Mouse (Mus musculus) right cerebral cortex, adult 18-20 months (tissue): ENCODE data around the gene Plbd2.

ENCODE experiments used
- DNase-seq: peaks from one replicate; pipeline ENCODE4 v3.0.0; 2022; ENCODE audit warnings: mixed read lengths

The Plbd2 gene

DNA sequence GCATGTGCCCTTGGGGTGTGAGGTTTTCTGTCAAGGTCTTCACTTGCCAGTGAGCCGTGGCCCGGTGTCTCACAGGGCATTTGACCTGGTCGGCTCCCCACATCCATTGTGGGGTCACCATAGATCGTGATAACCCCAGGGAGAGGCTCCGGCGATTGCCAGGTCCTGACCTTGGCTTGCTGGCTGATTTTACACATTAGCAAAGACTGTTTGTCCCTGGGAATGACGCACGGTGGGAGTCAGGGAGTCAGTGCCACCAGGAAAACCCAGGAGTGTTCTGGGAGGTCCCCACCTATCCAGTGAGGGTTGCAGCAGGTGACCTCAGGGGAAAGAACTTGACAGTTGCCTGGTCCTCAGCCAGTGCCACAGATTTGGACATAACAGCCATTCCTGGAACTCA is 30.7 kb downstream of the Plbd2 start, which contains the start of gene Sdsl:
Gene Sdsl (minus strand): TSS at position 41 of the 400 bp plus-strand sequence.
- no peak for DNase-seq

- DNase-seq, result no peak
Measured at GRCm38 (mm10) chr5:120471538-120471937, 31.9 kb downstream of the Plbd2 start.

- DNase-seq, result no peak
Measured at GRCm38 (mm10) chr5:120468830-120469229, 34.6 kb downstream of the Plbd2 start.

DNA sequence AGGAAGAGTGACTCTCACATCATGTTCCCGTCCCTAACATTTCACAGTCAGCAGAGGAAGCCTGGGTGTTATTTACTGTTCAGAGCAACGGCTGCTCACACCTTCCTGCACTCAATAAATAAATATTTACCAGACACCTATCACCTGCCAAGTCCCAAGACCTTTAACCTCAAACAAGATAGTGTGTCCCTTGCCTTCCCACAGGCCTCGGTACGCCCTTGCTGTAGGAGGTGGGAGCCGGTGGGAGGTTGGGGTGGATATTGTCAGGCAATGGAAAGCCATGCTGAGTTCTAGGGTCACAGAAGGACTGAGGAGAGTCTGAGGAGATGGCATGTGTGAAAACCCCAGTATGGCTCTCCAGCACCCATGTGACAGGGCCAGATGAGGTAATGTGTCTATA is 35.1 kb downstream of the Plbd2 start:
- DNase-seq, result no peak

- DNase-seq, result no peak
Measured at GRCm38 (mm10) chr5:120467026-120467425, 36.4 kb downstream of the Plbd2 start.

GRCm38 (mm10) chr5:120465860-120466259 is 37.6 kb downstream of the Plbd2 start:
- DNase-seq, result no peak

DNA sequence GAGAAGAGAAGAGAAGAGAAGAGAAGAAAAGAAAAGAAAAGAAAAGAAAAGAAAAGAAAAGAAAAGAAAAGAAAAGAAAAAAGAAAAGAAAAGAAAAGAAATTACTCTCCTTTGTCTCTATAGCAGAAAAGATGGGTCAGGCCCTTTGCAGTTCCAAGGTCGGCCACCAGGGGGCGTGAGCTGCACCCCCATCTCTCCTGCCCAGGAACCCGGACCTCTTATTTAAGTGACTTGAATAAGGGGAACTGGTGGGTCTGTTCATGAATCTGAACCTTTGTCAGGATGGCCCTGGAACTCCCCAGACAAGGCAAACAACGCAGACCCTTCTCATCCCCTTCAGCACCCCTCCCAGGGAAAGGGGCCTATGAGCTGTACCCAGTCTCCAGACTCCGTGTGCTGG is 38.4 kb downstream of the Plbd2 start:
- no peak for DNase-seq

GRCm38 (mm10) chr5:120464321-120464720 is 39.1 kb downstream of the Plbd2 start:
- DNase-seq, result no peak

DNA sequence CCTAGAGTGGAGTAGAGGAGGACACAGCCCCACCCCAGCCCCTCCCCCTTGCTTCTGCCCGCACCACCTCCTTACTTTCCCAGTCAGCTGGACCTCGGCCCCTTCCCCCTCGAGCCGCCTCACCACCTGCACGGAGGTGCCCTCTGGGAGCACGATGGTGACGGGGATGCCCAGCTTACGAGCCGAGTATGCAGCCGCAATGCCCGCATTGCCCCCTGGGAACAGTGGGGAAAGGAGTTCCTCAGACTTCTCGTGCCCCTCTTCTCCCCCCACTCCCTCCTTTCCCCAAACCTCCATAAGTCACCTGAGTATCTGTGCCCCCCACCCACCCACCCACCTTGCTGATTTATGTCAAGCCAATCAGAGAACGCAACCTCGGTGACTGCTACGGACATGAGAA is 41.5 kb downstream of the Plbd2 start:
- no peak for DNase-seq

- no peak for DNase-seq
Measured at GRCm38 (mm10) chr5:120459133-120459532, 44.3 kb downstream of the Plbd2 start.

DNA sequence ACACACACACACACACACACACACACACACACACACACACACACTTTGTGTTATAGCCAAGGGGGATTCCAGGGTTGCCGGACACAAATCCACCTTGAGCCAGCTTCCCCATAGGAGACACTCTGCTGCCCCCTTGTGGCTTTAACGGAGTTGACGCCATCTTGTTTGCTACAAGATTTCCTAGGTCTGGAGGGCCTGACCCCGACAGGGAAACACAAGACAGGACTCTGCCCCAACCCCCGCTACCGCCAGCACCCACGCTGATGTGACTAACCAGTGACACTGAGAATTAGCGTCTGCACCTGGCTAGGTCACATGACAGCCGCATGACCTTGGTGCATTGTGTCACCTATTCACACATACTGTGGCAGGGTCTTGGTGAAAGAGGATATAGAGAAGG is 45.8 kb downstream of the Plbd2 start:
- peak; percentile 43 for DNase-seq

GRCm38 (mm10) chr5:120456841-120457554 is 46.4 kb downstream of the Plbd2 start:
- no peak for DNase-seq

DNA sequence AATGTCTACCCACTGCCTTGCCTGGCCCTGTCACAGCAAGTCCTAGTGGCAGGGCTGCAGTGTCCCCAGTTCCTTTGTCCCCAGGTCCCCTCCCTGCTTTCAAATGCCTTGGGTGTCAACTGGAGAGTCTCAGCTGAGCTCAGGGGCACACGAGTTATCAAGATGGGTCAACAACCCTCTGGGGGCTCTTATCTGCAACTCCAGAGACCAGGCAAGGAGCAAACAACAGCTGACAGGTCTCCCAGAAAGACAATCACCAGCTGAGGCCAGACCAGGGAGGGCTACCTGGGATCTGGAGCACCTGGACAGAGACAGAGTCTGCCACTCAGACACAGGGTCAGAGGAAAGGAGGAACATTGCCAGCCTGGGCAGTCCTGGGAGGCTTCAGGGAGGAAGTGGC is 47.2 kb downstream of the Plbd2 start:
- no peak for DNase-seq

- no peak for DNase-seq
Measured at GRCm38 (mm10) chr5:120454756-120455337, 48.6 kb downstream of the Plbd2 start.

GRCm38 (mm10) chr5:120447305-120447704 is 56.1 kb downstream of the Plbd2 start:
- DNase-seq, result no peak

GRCm38 (mm10) chr5:120440733-120441132 is 62.7 kb downstream of the Plbd2 start:
- peak; percentile 86 for DNase-seq

- DNase-seq, result no peak
Measured at GRCm38 (mm10) chr5:120439887-120440670, 63.3 kb downstream of the Plbd2 start.

GRCm38 (mm10) chr5:120438991-120439710 is 64.3 kb downstream of the Plbd2 start:
- DNase-seq, result no peak

DNA sequence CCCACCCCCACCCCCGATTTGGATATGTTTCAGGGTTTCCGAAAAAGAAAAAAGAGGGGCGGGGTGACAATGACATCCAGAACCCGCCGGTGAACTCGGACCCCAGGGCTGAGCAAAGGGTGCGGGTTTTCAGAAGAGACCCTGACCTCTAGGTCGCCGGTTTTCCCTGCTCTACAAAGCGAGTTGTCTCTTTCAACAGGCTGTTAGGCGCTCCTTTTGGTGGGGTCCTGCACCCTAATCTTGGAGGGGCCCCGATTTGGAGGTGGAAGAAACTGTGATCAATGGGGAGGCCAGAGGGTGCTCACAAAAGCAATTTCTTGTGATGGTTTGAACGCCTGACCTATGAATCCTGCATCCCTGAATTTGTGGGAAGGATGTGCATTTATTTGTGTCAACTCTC is 65.0 kb downstream of the Plbd2 start:
- DNase-seq, result no peak

DNA sequence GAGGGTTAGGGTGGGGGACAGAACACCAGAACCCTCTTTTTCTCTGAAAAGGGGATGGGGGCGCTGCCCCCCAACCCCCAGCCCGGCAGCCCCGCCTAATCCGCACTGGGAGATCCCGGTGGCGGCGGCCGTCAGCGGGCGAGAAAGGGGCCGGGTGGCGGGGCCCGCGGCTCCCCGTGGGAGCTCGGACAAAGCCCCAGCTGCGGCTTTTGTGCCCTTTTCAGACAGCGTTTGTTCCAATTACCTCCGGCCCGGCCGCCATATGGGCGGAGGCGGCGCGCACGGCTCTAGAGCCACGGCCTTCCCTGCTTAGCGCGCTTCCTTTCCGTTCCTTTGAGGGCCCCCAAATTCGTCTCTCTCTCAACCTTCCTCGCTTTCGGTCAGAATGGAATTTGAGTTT is 65.4 kb downstream of the Plbd2 start:
- DNase-seq, result no peak

- no peak for DNase-seq
Measured at GRCm38 (mm10) chr5:120437539-120437938, 65.9 kb downstream of the Plbd2 start.

GRCm38 (mm10) chr5:120436885-120437495 is 66.4 kb downstream of the Plbd2 start:
- DNase-seq, result no peak
